ENCODE assay signal across 24 mouse cellular contexts in genomic region chr7:109546186-109546585, GRCm38 (mm10). TPM values are rescaled to one million over a fixed set of nuclear protein-coding genes. Genes with fewer than 3 reads are reported as not detected.
DNase-seq lines count a peak whose midpoint lies in the region; ATAC-seq and TF ChIP-seq lines count a peak whose summit lies in the region.
"Had no signal": no experiment of that assay in that cellular context is flagged by ENCODE, and none has a peak within 500 bp of the region (broad histone marks: within the 10 kb centered on the region; RNA-seq: fewer than 3 reads in every experiment).

No protein-coding gene starts in this region.

- intact Hi-C loops in gastrocnemius, adult 2 months (cut with DNase I), result no loop called here
- intact Hi-C loops in gastrocnemius, postnatal 14 days (cut with DNase I; ENCODE audit: low total_unique reads), result no loop called here

- H3K9ac ChIP-seq in liver, embryonic 11.5 days (ENCODE audit: low read depth, low read length), result no peak overlapping the region
- H3K9ac ChIP-seq: heart, embryonic 15.5 days; hindbrain, embryonic 12.5 days; limb, embryonic 13.5 days; liver, embryonic 14.5 days; neural tube, embryonic 12.5 days had no signal

- no peak overlapping the region for H3K4me3 ChIP-seq in gastrocnemius, adult 2 months
- H3K4me3 ChIP-seq in layer of hippocampus, adult 2 months, result no peak overlapping the region
- no peak overlapping the region for H3K4me3 ChIP-seq in small intestine, adult 2 months (ENCODE audit: low read depth, low read length)
- no peak overlapping the region for H3K4me3 ChIP-seq in liver, embryonic 11.5 days (ENCODE audit: low read depth, low read length)
- H3K4me3 ChIP-seq: forebrain, embryonic 10.5 days; heart, embryonic 15.5 days; hindbrain, embryonic 12.5 days; limb, embryonic 13.5 days; megakaryocyte, embryonic 14.5 days; neural tube, embryonic 12.5 days had no signal

- H3K27ac ChIP-seq in gastrocnemius, adult 2 months, result peak overlapping the region; percentile 43
- H3K27ac ChIP-seq in layer of hippocampus, adult 2 months, result no peak overlapping the region
- H3K27ac ChIP-seq in small intestine, adult 2 months (ENCODE audit: insufficient read depth, low read depth, low read length), result peak overlapping the region; percentile 31; the same call in 1 of the 2 replicates
- H3K27ac ChIP-seq in liver, embryonic 11.5 days (ENCODE audit: low read depth, low read length), result no peak overlapping the region
- H3K27ac ChIP-seq: forebrain, embryonic 10.5 days; hindbrain, embryonic 12.5 days; liver, embryonic 14.5 days; neural tube, embryonic 12.5 days had no signal

- H3K4me1 ChIP-seq in small intestine, adult 2 months (ENCODE audit: control insufficient read depth, insufficient read depth, insufficient read length, low read length), result no peaks in the 10 kb centered on the region
- H3K4me1 ChIP-seq in liver, embryonic 11.5 days (replicated peaks; ENCODE audit: control insufficient read depth, insufficient read depth, low read length), result no peaks in the 10 kb centered on the region
- H3K4me1 ChIP-seq: forebrain, embryonic 10.5 days; hindbrain, embryonic 12.5 days; limb, embryonic 13.5 days; neural tube, embryonic 12.5 days had no signal

- H3K36me3 ChIP-seq in small intestine, adult 2 months (ENCODE audit: control insufficient read depth, insufficient read depth, low read length), result peaks cover 30% of the 10 kb centered on the region
- H3K36me3 ChIP-seq in liver, embryonic 11.5 days (ENCODE audit: control insufficient read depth, insufficient read depth, low read length), result no peaks in the 10 kb centered on the region

- CTCF ChIA-PET in Patski (lab: Charles Lee), result interaction anchor here (1.2 kb wide), 1 partner anchor 14 kb away, joined by 4 read pairs; no protein-coding TSS in a partner anchor

- no peak for TF ChIP-seq CTCF in gastrocnemius, adult 2 months (IDR thresholded peaks at IDR 0.05)
- TF ChIP-seq CTCF in layer of hippocampus, adult 2 months (conservative IDR thresholded peaks at IDR 0.05), result peak; percentile 45
- TF ChIP-seq CTCF in Patski (IDR thresholded peaks at IDR 0.05), result no peak
- no peak for TF ChIP-seq CTCF in small intestine, adult 2 months (IDR thresholded peaks at IDR 0.05; ENCODE audit: extremely low read depth, insufficient read length, insufficient replicate concordance, low read depth, low read length)

- POLR2A ChIA-PET in Patski (lab: Charles Lee), result interaction anchor here (1.0 to 2.4 kb wide), 2 partner anchors 27 to 68 kb away, joined by 3 to 16 read pairs; partner anchors contain the start of gene Rpl27a

- no peak overlapping the region for H3K4me2 ChIP-seq in liver, embryonic 11.5 days
- H3K4me2 ChIP-seq: heart, embryonic 15.5 days; hindbrain, embryonic 12.5 days; limb, embryonic 13.5 days; neural tube, embryonic 12.5 days had no signal

- no peak for TF ChIP-seq POLR2A in small intestine, adult 2 months (IDR thresholded peaks at IDR 0.05; ENCODE audit: low read depth, low read length)

- 94% methylated on average over 2 of the region's 2 CpGs for WGBS in small intestine, adult 2 months
- WGBS in liver, embryonic 11.5 days, result 86% methylated on average over 2 of the region's 2 CpGs

- H3K9me3 ChIP-seq in liver, embryonic 11.5 days (ENCODE audit: control insufficient read depth, low read length), result no peaks in the 10 kb centered on the region
- H3K9me3 ChIP-seq: forebrain, embryonic 10.5 days; heart, embryonic 15.5 days; hindbrain, embryonic 12.5 days; limb, embryonic 13.5 days; megakaryocyte, embryonic 14.5 days; neural tube, embryonic 12.5 days had no signal

- no peaks in the 10 kb centered on the region for H3K27me3 ChIP-seq in Patski
- H3K27me3 ChIP-seq in small intestine, adult 2 months (ENCODE audit: control insufficient read depth, insufficient read depth, low read length), result no peaks in the 10 kb centered on the region
- no peaks in the 10 kb centered on the region for H3K27me3 ChIP-seq in liver, embryonic 11.5 days (replicated peaks; ENCODE audit: control insufficient read depth, insufficient read depth, low read length)
- H3K27me3 ChIP-seq: heart, embryonic 15.5 days; hindbrain, embryonic 12.5 days; limb, embryonic 13.5 days; neural tube, embryonic 12.5 days had no signal

- in situ Hi-C loops in Patski (cut with MboI; ENCODE audit: low pct_unique_long_range_greater_than_20kb), result loop anchor here (5.0 to 25.0 kb wide), 2 partner anchors 71 to 166 kb away; partner anchors contain the start of genes Akip1, BC051019 and St5

- ATAC-seq in Patski, result peak; percentile 32
- ATAC-seq in liver, embryonic 11.5 days (replicated peaks; ENCODE audit: low FRiP score), result no peak
- ATAC-seq: inflammation-experienced regulatory T-cells, adult 6 months had no signal

- no peak for DNase-seq in gastrocnemius, adult 2 months
- DNase-seq in gastrocnemius, postnatal 14 days, result no peak
- DNase-seq in layer of hippocampus, adult 2 months (ENCODE audit: low spot score in 2 of 2), result no peak
- DNase-seq in layer of hippocampus, postnatal 36 days, result no peak
- DNase-seq in Patski (ENCODE audit: low read depth, low spot score), result peak; percentile 61
- no peak for DNase-seq in right cerebral cortex, adult 2 months (ENCODE audit: low spot score in 2 of 2)
- no peak for DNase-seq in liver, embryonic 11.5 days (ENCODE audit: low spot score)
- DNase-seq: adrenal gland, adult 8-10 months; B cell, adult 2 months; cerebellum, postnatal 10 days; lung, postnatal 14 days; right cerebral cortex, adult 18-20 months; thymus, adult 18-20 months; thymus, postnatal 4 days had no signal

RNA-seq across cellular contexts. Expression of gene Rpl27a, which starts 27.2 kb away (rescaled TPM):
- 100 to 1,000 TPM in 1 of 2 experiments, 10 to 100 TPM in 1; 78.8 to 109 TPM for total RNA-seq in gastrocnemius, adult 2 months (2021)
- 100 to 1,000 TPM; 105 to 116 TPM for total RNA-seq in gastrocnemius, postnatal 14 days (2021)
- 100 to 1,000 TPM; 143 to 145 TPM for total RNA-seq in layer of hippocampus, adult 2 months (2021)
- 100 to 1,000 TPM; 149 to 161 TPM for total RNA-seq in layer of hippocampus, postnatal 36 days (2021)
- 478 TPM for polyA plus RNA-seq in Patski (2021)
- 232 and 339 TPM in 2 replicates for polyA plus RNA-seq in small intestine, adult 2 months (2012; rRNA removed)
- polyA plus RNA-seq in liver, embryonic 11.5 days (2014; fragmentation: Nextera tagmentation; extraction: Ambion mirVana), result 184 and 208 TPM in 2 replicates

RNA-seq across cellular contexts. Expression of gene Trim66, which starts 38.3 kb away (rescaled TPM):
- total RNA-seq in gastrocnemius, adult 2 months (2021), result under 1 TPM; 0.17 to 0.23 TPM
- under 1 TPM; 0.18 to 0.20 TPM for total RNA-seq in gastrocnemius, postnatal 14 days (2021)
- 1 to 10 TPM; 5.0 to 6.0 TPM for total RNA-seq in layer of hippocampus, adult 2 months (2021)
- 1 to 10 TPM; 4.9 to 5.2 TPM for total RNA-seq in layer of hippocampus, postnatal 36 days (2021)
- polyA plus RNA-seq in Patski (2021), result 0.32 TPM
- 0.03 TPM in 1 of 2 replicates, not detected in the other for polyA plus RNA-seq in small intestine, adult 2 months (2012; rRNA removed)
- 0.01 and 0.11 TPM in 2 replicates for polyA plus RNA-seq in liver, embryonic 11.5 days (2014; fragmentation: Nextera tagmentation; extraction: Ambion mirVana)
- polyA plus RNA-seq: heart, embryonic 15.5 days; inflammation-experienced regulatory T-cells, adult 6 months; kidney, embryonic 14.5 days had no signal

Comparison
In these comparisons a context has a peak if more than half of its experiments do, and no peak if none do; other contexts are left out.
1. H3K27ac ChIP-seq: peak in gastrocnemius, adult 2 months (single experiment) and small intestine, adult 2 months (single experiment); none in layer of hippocampus, adult 2 months (single experiment) and liver, embryonic 11.5 days (single experiment).
2. RNA of gene Trim66, which starts 38.3 kb away (total RNA-seq): 5.0 to 6.0 TPM in layer of hippocampus, adult 2 months and 4.9 to 5.2 TPM in layer of hippocampus, postnatal 36 days; 0.17 to 0.23 TPM in gastrocnemius, adult 2 months and 0.18 to 0.20 TPM in gastrocnemius, postnatal 14 days; every median in the first group is over 4 times any median in the second.